Mouse (Mus musculus) adrenal gland, postnatal 4 days (tissue): ENCODE results near the gene Fkbp15. TPM values are rescaled to one million over a fixed set of nuclear protein-coding genes. Genes with fewer than 3 reads are reported as not detected.
A peak's percentile ranks its signal among the peaks of the same experiment; 100 is the strongest.
"Not testable (repeated sequence)": the region's sequence is repeated elsewhere in the genome, so short reads cannot be mapped to it uniquely, and the experiment has no call there.

Experiments used
- DNase-seq, 2 experiments: peaks; one replicate each; pipeline ENCODE4 v3.0.0; 2021 to 2022; ENCODE audit warnings: low spot score in 2 of 2, mixed read lengths in 2 of 2
- total RNA-seq, 2 experiments: library from RNA; stranded (reverse); gene quantifications; 2 replicates each; pipeline ENCODE4 v1.2.3; 2021

The Fkbp15 gene
- total RNA-seq, 2 experiments from 2014 or later = 45.1 to 50.9 TPM

DNA sequence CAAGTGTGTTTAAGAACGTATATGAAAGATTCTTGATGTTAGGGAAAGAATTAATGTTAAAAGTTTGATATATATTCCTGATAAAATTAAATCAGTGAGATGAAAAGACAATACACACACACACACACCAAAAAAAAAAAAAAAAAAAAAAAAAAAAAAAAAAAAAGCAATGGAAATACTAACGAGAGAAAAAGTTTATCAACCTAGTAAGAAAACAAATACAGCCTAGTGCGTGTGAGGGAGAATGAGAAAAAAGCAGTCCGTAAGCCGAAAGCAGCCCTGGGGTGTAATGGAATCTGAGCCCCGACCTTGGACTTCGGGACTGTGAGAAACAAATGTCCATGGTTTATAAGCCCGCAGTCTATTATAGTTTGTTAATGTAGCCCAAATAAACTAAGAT, 74.8 kb downstream of the Fkbp15 start:
- DNase-seq = no peak

DNA sequence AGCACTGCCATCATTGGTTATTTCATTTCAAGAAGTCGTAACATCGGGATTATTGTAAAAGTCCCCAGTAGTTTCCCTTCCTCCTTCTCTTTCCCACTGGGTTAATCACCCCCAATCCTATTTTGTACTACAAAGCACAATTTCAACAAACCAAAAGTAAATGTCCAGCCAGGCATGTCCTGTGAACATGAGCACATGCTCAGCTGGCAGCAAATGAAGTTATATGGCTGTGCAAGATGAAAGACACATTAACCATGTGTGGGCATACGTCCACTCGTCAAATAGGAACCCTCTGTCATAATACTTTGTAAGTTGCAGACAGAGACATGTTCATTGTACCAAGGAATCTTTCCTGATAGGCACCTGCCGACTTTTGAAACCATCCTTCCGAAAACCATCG, 77.4 kb downstream of the Fkbp15 start:
- no peak for DNase-seq

DNA sequence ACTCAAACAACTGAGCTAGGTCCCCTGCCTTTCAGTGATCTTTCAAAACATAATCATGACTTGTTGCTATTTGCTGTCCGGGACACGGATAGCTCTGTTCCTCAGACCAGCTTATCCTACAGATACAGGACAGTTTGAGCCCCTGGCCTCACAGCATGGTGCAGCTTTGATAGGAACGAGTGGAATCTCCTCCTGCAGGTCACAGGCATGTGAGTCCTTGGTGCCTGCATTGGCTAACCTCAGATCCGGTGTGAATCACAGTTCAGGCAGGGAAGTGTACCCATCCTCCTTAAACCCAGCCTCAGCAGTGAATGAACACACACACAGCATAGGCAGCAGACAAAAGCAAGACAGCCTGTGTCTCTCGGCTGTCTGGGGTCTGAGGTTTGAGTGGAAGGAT, 79.0 kb downstream of the Fkbp15 start:
- DNase-seq = no peak

DNA sequence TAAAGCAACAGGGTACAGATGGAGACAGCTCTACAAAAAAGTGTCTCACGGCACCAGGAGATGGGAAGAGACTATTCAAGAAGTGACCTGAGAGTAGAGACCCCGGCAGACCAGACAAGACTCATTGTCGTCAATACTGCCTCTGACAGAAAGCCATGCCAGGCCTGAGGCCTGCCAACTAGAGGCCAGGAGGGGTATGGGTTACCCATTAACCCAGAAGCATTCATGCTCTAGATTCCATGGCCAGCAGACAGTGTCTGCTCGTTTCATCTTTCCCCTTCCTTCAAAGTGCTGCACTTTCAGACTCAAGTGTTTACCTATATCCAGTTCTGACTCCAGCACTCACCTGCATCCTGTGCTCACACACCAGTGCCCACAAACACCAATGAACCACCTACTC, 82.3 kb downstream of the Fkbp15 start:
- no peak for DNase-seq

DNA sequence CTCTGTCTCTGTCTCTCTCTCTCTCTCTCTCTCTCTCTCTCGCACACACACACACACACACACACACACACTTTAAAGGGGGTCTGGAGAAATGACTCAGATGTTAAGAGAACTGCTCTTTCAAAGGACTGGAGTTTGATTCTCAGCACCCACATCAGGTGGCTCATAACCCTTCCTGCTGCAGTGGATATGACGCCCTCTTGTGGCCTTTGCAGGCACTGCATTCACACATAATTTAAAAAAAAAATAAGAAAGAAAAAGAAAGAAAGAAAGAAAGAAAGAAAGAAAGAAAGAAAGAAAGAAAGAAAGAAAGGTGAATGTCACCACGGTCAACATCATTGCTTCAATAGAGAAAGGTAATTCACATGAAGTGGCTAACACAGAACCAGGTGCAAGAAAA, 83.1 kb downstream of the Fkbp15 start:
- no peak for DNase-seq

GRCm38 (mm10) chr4:62276642-62277041, 83.7 kb downstream of the Fkbp15 start:
- no peak for DNase-seq

DNA sequence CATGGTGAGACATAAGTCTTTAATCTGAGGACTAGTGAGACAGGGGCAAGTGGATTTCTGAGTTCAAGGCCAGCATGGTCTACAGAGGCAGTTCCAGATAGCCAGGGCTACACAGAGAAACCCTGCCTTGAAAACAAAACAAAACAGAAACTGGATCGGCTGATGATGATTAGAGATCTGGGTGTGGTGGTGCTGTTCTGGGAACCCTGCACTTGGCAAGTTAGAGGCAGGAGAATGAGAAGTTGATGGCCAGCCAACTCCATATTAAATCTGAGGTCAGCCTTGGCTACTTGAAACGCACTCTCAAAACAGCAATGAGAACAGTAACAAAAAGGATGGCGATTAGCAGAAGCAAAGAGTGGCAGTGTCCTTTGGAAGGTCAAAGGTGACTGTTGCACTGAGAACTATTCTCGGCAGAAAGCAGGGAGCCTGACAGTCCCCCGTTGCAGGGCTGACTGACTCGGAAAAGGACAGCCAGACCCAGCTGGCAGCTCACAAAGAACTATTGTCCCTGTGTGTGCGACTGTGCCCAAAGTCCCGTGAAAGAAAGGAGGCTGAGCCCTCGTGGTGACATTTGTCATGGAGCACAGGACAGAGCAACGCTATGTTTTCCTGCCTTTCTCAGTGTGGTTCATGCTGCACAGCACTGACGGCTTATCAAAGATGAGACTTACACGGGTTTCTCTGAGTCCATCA, 85.4 kb downstream of the Fkbp15 start:
- DNase-seq = no peak

DNA sequence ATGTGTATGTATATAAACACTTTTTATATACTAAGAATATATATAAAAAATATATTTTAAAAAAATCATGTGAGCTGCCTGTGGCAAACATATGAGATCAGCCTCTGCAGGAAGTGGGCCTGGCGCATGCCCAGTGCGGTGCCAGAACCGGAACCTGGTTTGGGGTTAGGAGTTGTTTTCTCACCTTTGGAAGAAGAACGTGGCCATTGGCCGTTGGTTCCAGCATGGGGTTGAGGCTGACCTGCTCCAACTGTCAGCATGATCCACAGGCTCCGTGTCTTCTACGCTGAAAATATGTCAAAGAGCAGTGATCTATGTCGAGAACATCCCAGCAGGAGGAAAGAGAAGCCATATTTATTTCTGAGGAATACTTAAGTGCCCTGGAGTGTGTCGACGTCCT, 86.4 kb downstream of the Fkbp15 start:
- DNase-seq = no peak

DNA sequence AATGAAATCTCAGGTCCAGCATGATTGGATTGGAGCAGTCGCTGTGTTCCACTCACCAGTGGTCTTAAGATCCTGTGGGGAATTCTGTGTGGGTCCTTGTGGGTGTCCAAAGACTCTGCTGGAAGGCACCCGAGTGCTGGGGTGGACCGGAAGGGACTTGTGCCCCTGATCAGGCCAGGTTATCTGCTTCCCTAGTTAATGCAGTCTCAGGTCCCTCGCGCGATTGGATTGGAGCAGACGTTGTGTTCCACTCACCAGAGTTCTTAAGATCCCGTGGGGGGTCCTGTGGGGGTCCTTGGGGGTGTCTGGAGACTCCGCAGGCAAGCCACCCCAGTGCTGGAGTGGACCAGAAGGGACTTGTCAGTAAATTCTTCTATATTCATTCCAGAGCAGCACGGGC, 87.7 kb downstream of the Fkbp15 start:
- no peak for DNase-seq

DNA sequence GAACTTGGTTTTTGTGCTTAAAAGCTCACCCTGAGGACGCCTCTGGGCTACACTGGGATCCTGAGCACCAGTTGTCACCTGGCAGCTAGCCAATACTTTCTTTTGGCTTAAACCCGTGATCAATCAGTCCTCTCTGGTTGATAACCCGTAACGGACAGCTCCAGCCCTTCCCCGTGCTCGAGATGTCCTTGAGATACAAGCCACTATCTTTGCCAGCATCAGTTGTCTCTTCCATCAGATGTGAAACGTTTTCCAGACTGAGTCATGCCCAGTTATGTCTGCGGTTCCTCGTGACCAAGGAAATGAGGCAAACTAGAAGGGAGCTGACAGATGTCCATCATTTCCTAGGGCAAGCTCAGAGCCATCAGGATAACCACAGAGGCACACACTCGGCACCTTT, 93.2 kb downstream of the Fkbp15 start:
- DNase-seq = peak in 1 of 2 experiments; percentile 1

GRCm38 (mm10) chr4:62266016-62266415, 94.3 kb downstream of the Fkbp15 start:
- not testable (repeated sequence) for DNase-seq

DNA sequence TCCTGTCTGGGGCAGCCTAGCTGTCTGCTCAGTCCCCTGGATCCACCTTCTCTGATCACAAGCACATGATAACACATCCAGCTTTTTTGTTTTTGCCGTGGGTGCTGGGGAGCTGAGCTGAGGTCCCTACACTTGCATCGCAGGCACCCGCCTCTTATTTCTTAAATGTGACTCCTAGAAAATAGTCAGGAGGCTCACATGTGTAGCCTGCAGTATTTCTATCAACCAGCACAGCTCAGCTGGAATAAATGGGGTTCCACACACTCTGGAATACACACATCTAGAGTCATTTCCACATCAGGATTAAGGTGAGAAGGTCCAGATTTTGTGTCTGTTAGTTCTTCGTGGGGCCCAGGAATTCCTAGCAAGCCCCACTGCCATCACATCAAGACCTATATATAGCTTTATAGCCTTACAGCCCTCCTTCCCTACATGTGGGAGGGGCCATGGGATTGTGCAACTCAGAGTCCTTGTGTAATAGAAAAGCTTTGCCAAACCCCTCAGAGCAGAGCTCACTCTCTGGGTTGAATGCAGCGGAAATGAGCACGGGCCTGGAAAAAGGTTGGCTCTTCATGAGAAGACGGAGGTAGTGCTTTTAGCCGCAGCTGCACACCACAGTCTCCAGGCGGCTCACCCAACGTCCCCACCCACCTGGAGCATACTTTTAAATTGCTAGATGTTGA, 95.1 kb downstream of the Fkbp15 start:
- DNase-seq = no peak

- DNase-seq = no peak
Measured at GRCm38 (mm10) chr4:62263133-62263844, 97.1 kb downstream of the Fkbp15 start.

DNA sequence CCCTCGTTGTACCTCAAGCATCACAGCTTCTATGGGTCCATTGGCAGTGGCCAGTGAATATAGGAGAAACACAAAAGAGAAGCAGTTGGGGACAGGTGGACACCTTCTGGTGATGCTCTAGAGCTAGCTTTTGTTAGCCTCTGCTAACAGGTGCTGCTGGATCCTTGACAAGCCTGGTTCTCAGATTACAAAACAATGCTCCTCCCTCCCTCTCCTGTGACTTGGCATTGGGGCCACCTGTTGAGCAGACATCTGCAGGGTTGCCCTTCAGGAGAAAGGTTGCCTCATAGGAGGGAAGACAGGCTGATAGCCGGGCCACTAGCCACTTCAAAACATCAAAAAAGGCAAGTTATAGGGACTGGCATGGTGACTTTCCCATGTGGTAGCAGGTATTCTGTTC, 98.1 kb downstream of the Fkbp15 start, which contains the start of gene Slc31a2:
Gene Slc31a2, plus strand, starts transcription at position 287 of the 400 bp plus-strand sequence.
- DNase-seq = no peak

- no peak for DNase-seq
Measured at GRCm38 (mm10) chr4:62256931-62257330, 103.4 kb downstream of the Fkbp15 start.

DNA sequence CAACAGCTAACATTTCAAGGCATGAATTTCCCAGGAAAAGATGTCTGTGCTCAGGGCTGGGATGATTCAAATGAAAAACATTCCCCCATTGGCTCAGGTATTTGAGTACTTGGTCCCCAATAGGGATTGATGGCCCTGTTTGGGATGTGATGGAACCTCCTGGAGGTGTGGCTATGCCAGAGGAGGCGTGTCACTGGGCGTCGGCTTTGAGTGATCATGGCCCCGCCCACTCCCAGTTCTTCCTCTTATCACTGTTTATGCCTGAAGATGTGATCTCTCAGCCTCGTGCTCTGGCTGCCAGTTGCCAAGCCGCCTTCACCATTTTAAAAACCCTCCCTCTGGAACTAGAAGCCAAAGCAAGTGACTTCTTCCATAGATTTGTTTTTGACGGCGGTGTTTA, 105.8 kb downstream of the Fkbp15 start:
- no peak for DNase-seq

DNA sequence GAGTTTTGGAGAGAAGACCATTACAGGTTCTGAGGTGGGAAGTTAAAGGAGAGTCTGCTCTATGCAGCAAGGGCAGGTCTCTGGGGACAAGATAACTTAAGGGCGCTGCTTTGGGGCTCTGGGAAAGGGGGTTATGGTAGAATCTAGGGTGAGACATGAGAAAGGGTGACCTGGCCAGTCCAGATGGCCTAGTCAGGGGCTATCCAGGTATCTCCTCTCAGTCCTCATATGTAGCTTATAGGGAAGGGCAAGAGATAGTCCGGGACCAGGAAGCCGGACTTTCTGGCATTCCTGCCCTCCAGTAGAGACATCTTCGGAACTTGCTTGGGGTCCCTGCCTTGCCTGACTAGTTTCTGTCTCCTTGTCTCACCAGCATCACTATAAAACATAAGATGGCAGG, 108.6 kb downstream of the Fkbp15 start:
- DNase-seq = no peak

DNA sequence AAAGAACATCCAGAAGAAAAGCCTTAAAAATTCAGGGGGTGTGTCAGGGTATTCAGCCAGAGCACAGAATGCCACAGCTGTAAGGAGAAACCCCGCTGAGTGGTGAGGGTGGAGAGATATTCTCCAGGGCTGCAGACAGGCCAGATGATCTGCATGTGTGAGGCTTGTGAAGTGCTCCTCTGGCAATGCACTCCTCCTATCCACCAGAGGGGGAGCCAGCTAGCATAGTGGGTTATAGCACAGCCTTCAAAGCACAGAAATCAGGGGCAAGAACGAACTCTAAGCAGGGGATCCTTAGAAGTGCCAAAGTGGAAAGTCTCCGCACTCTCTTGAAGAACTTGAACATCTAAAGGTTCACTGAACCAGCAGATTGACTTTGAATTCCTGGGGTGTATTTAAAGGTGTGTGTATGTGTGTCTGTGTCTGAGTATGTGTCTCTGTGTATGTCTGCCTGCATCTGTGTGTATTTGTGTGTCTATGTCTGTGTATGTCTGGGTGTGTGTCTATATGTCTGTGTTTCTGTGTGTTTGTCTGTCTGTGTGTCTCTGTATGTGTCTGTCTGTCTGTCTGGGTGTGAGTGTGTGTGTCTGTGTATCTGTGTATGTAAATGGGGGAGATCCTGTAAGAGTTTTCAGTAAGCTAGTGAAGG, 109.3 kb downstream of the Fkbp15 start:
- no peak for DNase-seq
